Mouse (Mus musculus): ENCODE measurements around the gene Fam98a.

Gene Fam98a

GRCm38 (mm10) chr17:75522347-75523065 lies 29.2 kb downstream of the Fam98a start:
- DNase-seq (ENCODE audit: low read depth, low spot score) = no peak

- no peak for DNase-seq (ENCODE audit: low read depth, low spot score)
Observed at GRCm38 (mm10) chr17:75521236-75521842, 30.4 kb downstream of the Fam98a start.

- no peak for DNase-seq (ENCODE audit: low read depth, low spot score)
Observed at GRCm38 (mm10) chr17:75519239-75519900, 32.4 kb downstream of the Fam98a start.

- DNase-seq (ENCODE audit: low read depth, low spot score) = no peak
Observed at GRCm38 (mm10) chr17:75518181-75518901, 33.4 kb downstream of the Fam98a start.

GRCm38 (mm10) chr17:75516591-75516990 lies 35.2 kb downstream of the Fam98a start:
- DNase-seq (ENCODE audit: low read depth, low spot score) = no peak

GRCm38 (mm10) chr17:75509257-75509656 lies 42.5 kb downstream of the Fam98a start:
- DNase-seq (ENCODE audit: low read depth, low spot score) = no peak

GRCm38 (mm10) chr17:75506708-75507641 lies 44.8 kb downstream of the Fam98a start:
- no peak for DNase-seq (ENCODE audit: low read depth, low spot score)

- no peak for DNase-seq (ENCODE audit: low read depth, low spot score)
Observed at GRCm38 (mm10) chr17:75506097-75506675, 45.6 kb downstream of the Fam98a start.

- no peak for DNase-seq (ENCODE audit: low read depth, low spot score)
Observed at GRCm38 (mm10) chr17:75505053-75505452, 46.7 kb downstream of the Fam98a start.

GRCm38 (mm10) chr17:75503031-75503430 lies 48.7 kb downstream of the Fam98a start:
- DNase-seq (ENCODE audit: low read depth, low spot score) = no peak

GRCm38 (mm10) chr17:75498241-75498651 lies 53.5 kb downstream of the Fam98a start:
- no peak for DNase-seq (ENCODE audit: low read depth, low spot score)

GRCm38 (mm10) chr17:75495213-75495612 lies 56.5 kb downstream of the Fam98a start:
- no peak for DNase-seq (ENCODE audit: low read depth, low spot score)

All from WW6 (cell line).